28 mouse cellular contexts compared by ENCODE assay signal in the genomic region with DNA sequence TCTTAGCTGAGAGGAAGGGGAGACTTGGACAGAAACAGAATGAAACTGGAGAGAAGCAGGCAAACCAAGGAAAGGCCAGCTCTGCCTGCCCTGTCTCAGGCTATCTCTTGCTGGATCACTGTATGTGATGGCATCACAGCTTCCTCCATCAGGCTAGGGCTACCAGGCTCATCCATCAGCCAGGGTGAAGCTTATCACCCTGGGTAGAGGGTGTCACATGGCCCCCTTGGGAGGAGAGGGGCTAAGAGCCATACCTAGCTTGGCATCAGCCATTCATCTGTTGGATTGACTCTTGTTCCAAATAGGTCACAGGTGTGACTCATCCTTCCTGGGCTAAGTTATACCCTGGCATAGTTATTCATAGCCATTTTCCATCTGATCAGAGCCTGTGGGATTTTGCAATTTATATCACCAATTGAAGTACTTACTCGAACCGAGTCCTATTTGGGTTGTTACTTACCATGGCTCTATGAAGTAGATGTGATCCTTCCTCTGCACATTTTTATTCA.
"Had no signal": no experiment of that assay in that cellular context is flagged by ENCODE, and none has a peak within 500 bp of the region (broad histone marks: within the 10 kb centered on the region; RNA-seq: fewer than 3 reads in every experiment).

No protein-coding gene starts in this region.

- H3K9ac ChIP-seq: heart, embryonic 12.5 days; hindbrain, embryonic 12.5 days; hindbrain, embryonic 14.5 days; intestine, embryonic 15.5 days; limb, embryonic 12.5 days; liver, embryonic 13.5 days; liver, embryonic 15.5 days; liver, postnatal 0 days had no signal

- H3K27ac ChIP-seq: gastrocnemius, adult 2 months; heart, embryonic 10.5 days; hindbrain, embryonic 10.5 days; hindbrain, embryonic 12.5 days; hindbrain, embryonic 14.5 days; intestine, embryonic 15.5 days; limb, embryonic 10.5 days; limb, embryonic 12.5 days; liver, embryonic 13.5 days; liver, embryonic 15.5 days had no signal

- H3K4me1 ChIP-seq: heart, embryonic 10.5 days; heart, embryonic 12.5 days; intestine, embryonic 15.5 days; limb, embryonic 10.5 days; limb, embryonic 12.5 days; liver, embryonic 13.5 days; liver, embryonic 15.5 days had no signal

- H3K9me3 ChIP-seq: heart, embryonic 10.5 days; heart, embryonic 12.5 days; hindbrain, embryonic 10.5 days; hindbrain, embryonic 12.5 days; intestine, embryonic 15.5 days; limb, embryonic 10.5 days; limb, embryonic 12.5 days; liver, embryonic 13.5 days; liver, embryonic 15.5 days had no signal

- DNase-seq: gastrocnemius, adult 2 months; gastrocnemius, postnatal 10 days; gastrocnemius, postnatal 25 days; heart, adult 18-20 months; heart, postnatal 10 days; heart, postnatal 4 days; kidney, adult 18-20 months; kidney, adult 8-10 months; kidney, postnatal 10 days; kidney, postnatal 25 days; kidney, postnatal 4 days; liver; liver, embryonic 13.5 days; liver, postnatal 0 days had no signal

- H3K27me3 ChIP-seq: heart, embryonic 12.5 days; hindbrain, embryonic 12.5 days; intestine, embryonic 15.5 days; limb, embryonic 12.5 days; liver, embryonic 13.5 days; liver, embryonic 15.5 days had no signal

- ATAC-seq: hindbrain, embryonic 16.5 days; inflammation-experienced regulatory T-cells, adult 6 months; intestine, embryonic 15.5 days; intestine, postnatal 0 days; liver, postnatal 0 days had no signal

- H3K4me3 ChIP-seq: gastrocnemius, adult 2 months; heart, embryonic 10.5 days; heart, embryonic 12.5 days; hindbrain, embryonic 10.5 days; hindbrain, embryonic 12.5 days; intestine, embryonic 15.5 days; layer of hippocampus, adult 2 months; limb, embryonic 10.5 days; limb, embryonic 12.5 days; liver, embryonic 13.5 days; liver, embryonic 15.5 days had no signal

- H3K36me3 ChIP-seq: heart, embryonic 10.5 days; heart, embryonic 12.5 days; hindbrain, embryonic 10.5 days; hindbrain, embryonic 12.5 days; intestine, embryonic 15.5 days; limb, embryonic 10.5 days; limb, embryonic 12.5 days; liver, embryonic 13.5 days; liver, embryonic 15.5 days had no signal

- H3K4me2 ChIP-seq: heart, embryonic 12.5 days; hindbrain, embryonic 12.5 days; hindbrain, embryonic 14.5 days; intestine, embryonic 15.5 days; limb, embryonic 12.5 days; liver, embryonic 11.5 days; liver, embryonic 13.5 days; liver, embryonic 15.5 days had no signal
